Mouse (Mus musculus) midbrain, postnatal 0 days (tissue): Measurements from ENCODE around the gene Csnk1e. TPM values are rescaled to one million over a fixed set of nuclear protein-coding genes. Genes with fewer than 3 reads are reported as not detected.

Experiments
- ATAC-seq: fragments of 200-750 bp; cut with Nextera tagmentation; 2 replicates; pipeline ENCODE4 v1.8.0; 2017; ENCODE audit warnings: moderate number of reproducible peaks, mild to moderate bottlenecking, moderate TSS enrichment, moderate library complexity; ENCODE audit not compliant: low FRiP score
- DNase-seq: peaks from one replicate; pipeline ENCODE4 v3.0.0-alpha.2; 2015; ENCODE audit warnings: low spot score
- H3K27ac ChIP-seq: fragments of 300-500 bp; sonication (generic); 2 replicates; pipeline ENCODE4 v1.5.1; 2014; ENCODE audit warnings: low read depth, mild to moderate bottlenecking, low read length, mixed read lengths
- H3K27me3 ChIP-seq: fragments of 300-500 bp; sonication (generic); 2 replicates; pipeline ENCODE4 v1.6.1; 2014; ENCODE audit warnings: low read length, control low read depth, mixed read lengths; ENCODE audit not compliant: insufficient read depth
- H3K36me3 ChIP-seq: fragments of 300-500 bp; sonication (generic); 2 replicates; pipeline ENCODE4 v1.6.1; 2014; ENCODE audit warnings: low read length, control low read depth, mixed read lengths; ENCODE audit not compliant: insufficient read depth
- H3K4me1 ChIP-seq: fragments of 300-500 bp; sonication (generic); 2 replicates; pipeline ENCODE4 v1.6.1; 2014; ENCODE audit warnings: mild to moderate bottlenecking, control low read depth, antibody characterized with exemption, low read length, mixed read lengths; ENCODE audit not compliant: insufficient read depth
- H3K4me2 ChIP-seq: fragments of 300-500 bp; sonication (generic); 2 replicates; pipeline ENCODE4 v1.6.1; 2014; ENCODE audit warnings: low read depth, mild to moderate bottlenecking, low read length, mixed read lengths; ENCODE audit not compliant: poor library complexity, severe bottlenecking
- H3K4me3 ChIP-seq: fragments of 300-500 bp; sonication (generic); 2 replicates; pipeline ENCODE4 v1.5.1; 2014; ENCODE audit warnings: low read depth, mild to moderate bottlenecking, low read length, moderate library complexity
- H3K9ac ChIP-seq: fragments of 300-500 bp; sonication (generic); replicated peaks from 2 replicates; pipeline ENCODE4 v1.6.1; 2014; ENCODE audit warnings: mild to moderate bottlenecking, low read length, moderate library complexity, mixed read lengths; ENCODE audit not compliant: poor library complexity, severe bottlenecking
- H3K9me3 ChIP-seq: fragments of 300-500 bp; sonication (generic); 2 replicates; pipeline ENCODE4 v1.6.1; 2016; ENCODE audit warnings: low read length, control low read depth
- CTCF ChIP-seq: IDR thresholded peaks from 2 replicates; pipeline ENCODE4 v1.5.1; 2016; ENCODE audit warnings: antibody characterized with exemption, mild to moderate bottlenecking
- WGBS: fragments of 180-500 bp; shearing (Covaris S2); extraction: QIAGEN DNeasy Blood & Tissue Kit; methylation state at CpG from one replicate; pipeline ENCODE4 v1.1.7; 2014; 5-methylcytosine and 5-hydroxymethylcytosine counted together
- polyA plus RNA-seq: library from polyadenylated mRNA; unstranded; fragments of >200 nt; fragmentation: Nextera tagmentation; extraction: Ambion mirVana; gene quantifications from 2 replicates; pipeline ENCODE4 v1.2.1, GENCODE M21; 2015
- total RNA-seq: library from RNA; depleted of rRNA; stranded (reverse); fragments of >200 nt; gene quantifications from 2 replicates; pipeline ENCODE4 v1.2.3, GENCODE M21; 2014

Gene Csnk1e
- total and polyA plus RNA-seq, 2 experiments from 2014 or later, result 195 to 378 TPM

DNA sequence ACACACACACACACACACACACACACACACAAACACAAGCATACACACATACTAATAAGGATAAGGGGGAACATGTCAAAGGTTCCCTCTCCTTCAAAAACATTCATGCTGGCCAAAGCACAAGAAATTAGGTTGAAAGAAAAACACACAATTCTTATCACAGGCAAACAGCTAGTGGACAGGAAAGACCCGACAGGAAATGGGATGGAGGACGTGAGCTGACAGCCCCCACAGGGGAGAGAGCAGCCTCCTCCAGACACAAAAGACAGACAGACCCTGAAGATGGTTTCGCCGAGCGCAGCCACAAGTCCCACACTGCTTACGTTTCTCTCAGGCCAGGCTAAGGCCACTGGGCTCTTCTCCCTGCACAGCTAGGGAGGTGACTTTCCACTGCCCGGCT is 23.4 kb downstream of the Csnk1e start:
- peaks cover 54% of the 10 kb centered on the region for H3K36me3 ChIP-seq

DNA sequence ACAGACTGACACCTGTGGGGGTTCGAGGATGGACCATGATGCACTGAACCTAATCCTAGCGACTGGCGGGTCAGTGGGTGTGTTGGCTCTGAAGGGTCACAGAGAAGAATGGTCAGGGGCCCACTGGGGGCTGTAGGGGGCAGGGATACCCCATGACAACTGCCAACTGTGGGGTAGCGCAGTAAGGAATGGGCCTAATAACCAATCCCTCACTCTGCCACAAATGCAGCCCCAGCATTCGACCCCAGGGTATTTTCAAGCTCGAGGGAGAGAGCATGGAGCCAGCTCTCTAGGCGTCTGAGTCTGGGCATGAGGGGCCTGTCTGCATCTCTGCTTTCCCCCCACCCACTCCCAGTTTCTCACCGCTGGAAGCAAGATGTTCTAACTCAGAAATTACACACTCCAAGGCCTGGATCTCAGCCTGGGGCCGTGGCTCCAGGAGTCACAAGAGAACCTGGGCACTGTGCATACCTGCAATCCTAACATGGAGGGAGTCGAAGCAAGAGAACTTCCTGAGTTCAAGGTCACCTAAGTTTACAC is 24.8 kb downstream of the Csnk1e start:
- WGBS, result 78% methylated on average over 10 of the region's 10 CpGs
- no peak overlapping the region for H3K9ac ChIP-seq
- no peaks in the 10 kb centered on the region for H3K27me3 ChIP-seq
- peaks cover 62% of the 10 kb centered on the region for H3K36me3 ChIP-seq
- H3K27ac ChIP-seq, result no peak overlapping the region
- ATAC-seq (no peak), DNase-seq (no peak)
- H3K9me3 ChIP-seq, result no peaks in the 10 kb centered on the region
- TF ChIP-seq CTCF, result no peak
- H3K4me2 ChIP-seq, result no peak overlapping the region
- 0 out of 2 replicates have a peak, but pooled peaks cover 4% of the 10 kb centered on the region for H3K4me1 ChIP-seq
- no peak overlapping the region for H3K4me3 ChIP-seq

More for the DNA sequence above, 23.4 kb downstream of the Csnk1e start:
- Histone ChIP-seq H3K4me3 (no peak overlapping the region), H3K9me3 (no peaks in the 10 kb centered on the region), H3K4me2 (no peak overlapping the region), H3K9ac (no peak overlapping the region), H3K27me3 (no peaks in the 10 kb centered on the region), H3K4me1 (0 out of 2 replicates have a peak, but pooled peaks cover 7% of the 10 kb centered on the region), H3K27ac (no peak overlapping the region)
- DNase-seq (no peak), ATAC-seq (no peak)
- no peak for TF ChIP-seq CTCF
- WGBS, result 69% methylated on average over 7 of the region's 7 CpGs

DNA sequence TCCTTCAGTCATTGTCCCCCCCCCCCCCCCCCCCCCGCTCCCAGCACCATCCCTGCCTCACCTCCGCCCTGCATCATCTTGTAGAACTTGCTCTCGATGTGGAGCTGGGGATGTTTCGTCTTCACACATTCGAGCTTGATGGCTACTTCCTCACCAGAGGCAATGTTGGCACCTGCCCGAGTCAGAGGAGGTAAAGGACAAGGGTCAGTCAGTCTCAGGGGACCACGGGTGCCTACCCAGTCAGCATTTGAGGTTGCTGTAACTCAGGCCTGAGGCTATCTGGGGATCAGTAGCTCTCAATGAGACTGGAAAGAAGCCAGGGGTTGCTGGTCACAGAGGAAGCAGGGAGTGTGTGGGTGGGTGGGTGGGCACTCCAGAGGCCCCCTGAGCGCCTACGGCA is 25.4 kb downstream of the Csnk1e start:
- TF ChIP-seq CTCF, result no peak
- Histone ChIP-seq H3K27ac (no peak overlapping the region), H3K9me3 (no peaks in the 10 kb centered on the region), H3K27me3 (no peaks in the 10 kb centered on the region), H3K4me1 (no peaks in the 10 kb centered on the region), H3K9ac (no peak overlapping the region), H3K4me3 (no peak overlapping the region), H3K4me2 (no peak overlapping the region), H3K36me3 (peaks cover 63% of the 10 kb centered on the region)
- DNase-seq (no peak), ATAC-seq (no peak)
- 81% methylated on average over 8 of the region's 9 CpGs for WGBS

DNA sequence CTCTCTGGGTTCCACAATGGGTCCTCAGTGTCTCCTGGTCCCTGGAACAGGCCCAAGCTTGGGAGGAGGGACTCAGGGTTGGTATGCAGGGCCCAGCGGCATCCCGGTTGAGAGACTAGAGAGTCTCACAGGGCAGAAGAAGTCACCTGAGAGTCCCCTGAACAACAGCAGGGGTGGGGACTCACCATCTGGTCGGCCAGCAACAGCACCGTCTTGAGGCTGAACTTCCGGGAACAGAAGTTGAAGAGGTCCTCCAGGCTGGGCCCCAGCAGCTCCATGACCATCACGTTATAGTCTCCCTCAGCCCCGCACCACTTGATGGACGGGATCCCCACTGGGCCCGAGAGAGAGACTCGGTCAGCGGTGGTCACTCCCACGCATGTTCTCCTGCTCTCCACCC is 25.8 kb downstream of the Csnk1e start:
- no peaks in the 10 kb centered on the region for H3K27me3 ChIP-seq
- no peak for DNase-seq
- no peak for TF ChIP-seq CTCF
- WGBS, result 87% methylated on average over 12 of the region's 12 CpGs
- H3K9me3 ChIP-seq, result no peaks in the 10 kb centered on the region
- peaks cover 63% of the 10 kb centered on the region for H3K36me3 ChIP-seq
- H3K4me3 ChIP-seq, result no peak overlapping the region
- no peak overlapping the region for H3K27ac ChIP-seq
- H3K4me1 ChIP-seq, result no peaks in the 10 kb centered on the region
- ATAC-seq, result no peak
- no peak overlapping the region for H3K9ac ChIP-seq
- H3K4me2 ChIP-seq, result no peak overlapping the region

DNA sequence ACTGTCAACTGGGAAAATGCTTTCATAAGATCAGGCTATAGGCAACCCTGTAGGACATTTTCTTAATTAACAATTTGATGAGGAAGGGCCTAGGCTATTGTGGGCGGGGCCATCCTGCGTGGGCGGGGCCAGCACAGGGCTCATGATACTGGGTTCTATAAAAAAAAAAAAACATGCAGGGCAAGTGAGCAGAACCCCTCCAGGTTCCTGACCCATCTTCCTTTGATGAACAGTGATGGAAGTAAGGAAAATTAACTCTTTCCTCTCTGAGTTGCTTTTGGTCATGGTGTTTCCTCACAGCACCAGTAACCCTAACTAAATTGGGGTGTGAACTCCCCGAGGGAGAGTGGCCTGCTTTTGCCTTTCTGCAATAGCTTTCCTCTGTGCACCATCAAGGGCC is 26.8 kb downstream of the Csnk1e start:
- WGBS, result 87% methylated on average over 4 of the region's 4 CpGs

DNA sequence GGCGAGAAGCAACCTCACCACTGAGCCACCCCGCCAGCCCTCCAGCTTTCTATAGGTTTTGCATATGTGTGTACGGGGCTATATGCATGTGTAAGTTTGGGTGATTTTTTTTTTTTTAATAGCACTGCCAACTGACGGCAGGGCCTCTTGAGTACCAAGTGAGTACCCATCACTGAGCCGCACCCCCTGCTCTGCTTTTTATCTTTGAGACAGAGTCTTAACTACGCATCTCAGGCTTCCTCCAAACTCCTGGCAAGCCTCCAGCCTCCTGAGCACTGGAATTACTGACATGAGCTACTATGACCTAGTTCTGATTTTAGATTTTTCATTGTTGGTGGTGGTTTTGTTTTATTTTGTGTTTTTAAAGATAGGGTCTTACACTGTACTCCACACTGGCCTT is 27.9 kb downstream of the Csnk1e start:
- Histone ChIP-seq H3K4me2 (no peak overlapping the region), H3K27ac (no peak overlapping the region), H3K9ac (no peak overlapping the region), H3K27me3 (no peaks in the 10 kb centered on the region), H3K4me3 (no peak overlapping the region), H3K36me3 (peaks cover 77% of the 10 kb centered on the region), H3K4me1 (no peaks in the 10 kb centered on the region), H3K9me3 (no peaks in the 10 kb centered on the region)
- DNase-seq (no peak), ATAC-seq (no peak)
- WGBS, result 74% methylated on average over 6 of the region's 6 CpGs
- TF ChIP-seq CTCF, result no peak

More for the DNA sequence above, 26.8 kb downstream of the Csnk1e start:
- Histone ChIP-seq H3K9me3 (no peaks in the 10 kb centered on the region), H3K4me3 (no peak overlapping the region), H3K27ac (no peak overlapping the region), H3K4me2 (no peak overlapping the region), H3K36me3 (peaks cover 66% of the 10 kb centered on the region), H3K27me3 (no peaks in the 10 kb centered on the region), H3K4me1 (no peaks in the 10 kb centered on the region), H3K9ac (no peak overlapping the region)
- no peak for DNase-seq
- no peak for ATAC-seq
- TF ChIP-seq CTCF, result no peak
